Mouse (Mus musculus): ENCODE measurements around the gene Clcn1. TPM values are rescaled to one million over a fixed set of nuclear protein-coding genes. Genes with fewer than 3 reads are reported as not detected.

The Clcn1 gene
- total RNA-seq, 2 experiments from 2014 or later, result 153 TPM

DNA sequence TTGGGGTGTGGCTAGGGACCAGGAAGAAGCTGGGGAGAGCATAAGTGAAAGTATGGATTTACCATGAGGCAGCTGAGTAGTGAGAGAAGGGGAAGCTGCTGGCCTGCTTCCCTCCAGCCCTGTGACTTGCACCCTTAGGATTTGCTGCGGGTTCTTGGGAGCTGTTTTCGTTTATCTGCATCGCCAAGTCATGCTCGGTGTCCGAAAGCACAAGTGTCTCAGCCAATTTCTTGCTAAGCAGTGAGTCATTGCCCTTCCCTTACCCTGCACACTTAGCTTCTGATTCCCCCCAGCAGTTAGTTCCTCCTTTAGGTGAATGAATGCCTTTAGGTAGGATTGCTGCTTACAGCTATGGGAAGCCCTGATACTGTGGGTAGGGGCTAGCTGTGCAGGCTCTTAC lies 12.9 kb downstream of the Clcn1 start:
- DNase-seq (ENCODE audit: low spot score), result no peak

GRCm38 (mm10) chr6:42309816-42310378 lies 23.4 kb downstream of the Clcn1 start:
- DNase-seq (ENCODE audit: low spot score), result no peak

GRCm38 (mm10) chr6:42310427-42311053 lies 24.1 kb downstream of the Clcn1 start:
- no peak for DNase-seq (ENCODE audit: low spot score)

- DNase-seq (ENCODE audit: low spot score), result no peak
Measured at GRCm38 (mm10) chr6:42318293-42318692, 31.8 kb downstream of the Clcn1 start.

DNA sequence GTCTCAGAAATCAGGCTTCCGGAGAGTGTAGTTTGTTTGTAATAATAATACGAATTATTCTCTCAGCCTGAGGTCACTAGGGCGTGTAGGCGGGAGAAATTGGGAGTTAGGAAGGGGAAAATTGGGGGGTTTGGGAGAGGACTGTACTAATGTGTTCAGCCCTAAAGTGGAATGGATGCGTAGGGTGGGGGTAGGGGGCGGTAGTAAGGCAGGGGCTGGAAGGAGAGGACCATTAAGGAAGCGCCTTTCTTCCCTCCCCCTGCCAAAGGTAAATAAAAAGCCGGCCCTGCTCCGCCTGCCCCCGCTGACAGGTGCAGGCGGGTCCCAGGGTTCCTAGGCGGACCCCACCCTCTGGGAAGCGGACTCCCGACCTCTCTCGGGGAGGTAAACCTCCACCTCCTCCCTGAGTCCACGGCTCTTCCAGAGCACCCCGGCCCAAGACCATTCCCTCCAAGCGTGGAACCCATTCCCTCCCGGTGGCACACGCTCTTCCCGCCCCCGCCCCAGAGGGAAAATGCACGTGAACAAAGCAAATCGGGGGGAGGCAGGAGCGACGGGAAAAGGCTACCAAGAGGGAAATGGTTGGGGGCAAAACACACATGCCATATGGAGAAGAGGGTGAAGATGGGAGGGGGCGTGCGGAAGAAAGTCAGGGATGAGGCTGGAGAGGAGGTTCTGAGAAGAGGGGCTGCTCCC lies 37.0 kb downstream of the Clcn1 start:
- DNase-seq (ENCODE audit: low spot score), result no peak

DNA sequence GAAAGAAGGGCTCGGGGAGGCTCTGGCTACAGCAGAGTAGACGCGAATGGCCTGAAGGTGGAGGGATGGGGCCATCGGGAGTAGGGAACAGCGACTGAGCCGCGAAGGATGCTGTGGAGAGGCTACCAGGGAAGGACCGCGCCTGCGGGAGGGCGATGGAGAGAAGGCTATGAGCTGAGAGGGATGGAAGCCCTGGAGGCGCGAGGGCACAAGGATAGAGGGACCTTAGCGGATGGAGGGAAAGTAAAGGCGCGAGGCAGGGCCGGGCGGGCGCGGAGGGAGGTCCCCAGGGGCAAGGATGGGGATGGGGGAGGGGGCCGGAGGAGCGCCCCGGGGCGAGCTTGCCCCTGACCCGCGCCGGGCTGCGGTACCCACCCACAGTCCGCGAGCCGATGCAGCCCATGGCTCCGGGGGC lies 37.6 kb downstream of the Clcn1 start:
- DNase-seq (ENCODE audit: low spot score), result no peak

- no peak for DNase-seq (ENCODE audit: low spot score)
Measured at GRCm38 (mm10) chr6:42324482-42325267, 38.2 kb downstream of the Clcn1 start, which contains the start of gene Fam131b. Gene Fam131b, minus strand, starts transcription at chr6:42324643.

DNA sequence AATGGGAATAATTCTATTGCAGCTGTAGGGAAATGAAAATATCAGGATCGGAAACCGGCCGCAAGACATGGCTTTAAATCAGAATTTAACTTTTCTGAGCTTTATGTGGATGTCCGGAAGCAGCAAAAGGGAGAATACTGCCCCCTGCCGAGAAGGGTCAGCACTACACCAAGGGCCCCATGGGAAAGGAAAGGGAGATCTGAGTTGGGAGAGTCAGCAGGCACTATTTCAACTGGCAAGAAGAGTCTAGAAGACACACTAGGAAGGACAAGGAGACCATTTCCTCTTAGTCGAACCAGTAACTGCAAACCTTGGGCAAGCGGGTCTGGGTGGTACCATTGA lies 38.8 kb downstream of the Clcn1 start:
- DNase-seq (ENCODE audit: low spot score), result peak; percentile 85

GRCm38 (mm10) chr6:42326509-42326908 lies 40.0 kb downstream of the Clcn1 start:
- no peak for DNase-seq (ENCODE audit: low spot score)

DNA sequence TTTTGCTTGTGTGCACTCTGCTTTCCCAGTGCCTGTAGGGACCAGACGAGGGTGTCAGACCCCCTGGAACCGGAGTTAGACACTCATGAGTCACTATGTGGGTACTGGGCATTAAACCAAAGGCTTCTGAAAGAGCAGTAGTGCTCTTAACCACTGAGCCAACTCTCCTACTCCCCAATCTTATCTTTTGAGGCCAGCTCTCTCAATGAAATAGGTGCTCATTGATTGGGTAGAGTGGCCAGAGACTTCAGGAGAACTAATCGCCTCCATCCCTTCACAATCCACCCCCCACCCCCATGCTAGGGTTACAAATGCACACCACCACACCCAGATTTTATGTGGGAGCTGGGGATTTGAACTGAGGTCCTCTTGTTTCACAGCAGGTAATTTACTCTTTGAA lies 42.3 kb downstream of the Clcn1 start:
- no peak for DNase-seq (ENCODE audit: low spot score)

- DNase-seq (ENCODE audit: low spot score), result no peak
Measured at GRCm38 (mm10) chr6:42330216-42330615, 43.7 kb downstream of the Clcn1 start.

DNA sequence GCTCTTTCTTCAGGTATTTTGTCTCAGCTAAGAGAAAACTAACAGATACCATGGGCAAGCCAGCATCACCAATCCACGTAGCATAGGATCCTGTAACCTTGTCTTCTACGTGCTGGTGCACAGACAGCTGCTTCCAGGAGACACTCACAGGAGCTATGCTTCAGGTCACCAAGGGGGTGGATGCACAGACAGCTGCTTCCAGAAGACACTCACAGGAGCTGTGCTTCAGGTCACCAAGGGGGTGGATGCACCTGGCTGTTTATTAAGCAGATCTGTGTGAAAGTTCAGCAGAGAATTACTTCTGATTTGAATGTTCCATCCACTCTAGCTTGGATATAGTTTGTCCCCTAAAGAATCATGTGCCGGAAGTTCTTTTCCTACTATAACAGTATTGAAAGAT lies 44.5 kb downstream of the Clcn1 start:
- no peak for DNase-seq (ENCODE audit: low spot score)

GRCm38 (mm10) chr6:42339189-42339588 lies 52.7 kb downstream of the Clcn1 start:
- DNase-seq (ENCODE audit: low spot score), result no peak

DNA sequence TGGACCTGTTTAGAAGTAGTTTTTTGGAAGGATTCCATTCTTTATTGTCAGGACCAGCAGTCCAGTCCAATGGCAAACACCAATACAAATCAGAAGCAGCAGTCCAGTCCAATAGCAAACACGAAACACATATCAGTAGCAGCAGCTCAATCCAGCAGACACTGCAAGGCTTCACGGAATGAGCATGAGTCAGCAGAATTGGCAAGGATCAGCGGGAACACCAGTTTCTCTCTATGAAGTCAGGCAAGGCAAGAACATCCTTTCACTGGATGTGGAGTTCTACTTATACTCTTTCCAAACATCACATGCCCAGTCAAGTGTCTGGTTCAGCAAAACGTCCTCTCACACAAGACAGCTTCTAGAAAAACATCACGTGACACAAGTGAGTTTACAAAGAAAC lies 53.5 kb downstream of the Clcn1 start:
- DNase-seq (ENCODE audit: low spot score), result no peak

DNA sequence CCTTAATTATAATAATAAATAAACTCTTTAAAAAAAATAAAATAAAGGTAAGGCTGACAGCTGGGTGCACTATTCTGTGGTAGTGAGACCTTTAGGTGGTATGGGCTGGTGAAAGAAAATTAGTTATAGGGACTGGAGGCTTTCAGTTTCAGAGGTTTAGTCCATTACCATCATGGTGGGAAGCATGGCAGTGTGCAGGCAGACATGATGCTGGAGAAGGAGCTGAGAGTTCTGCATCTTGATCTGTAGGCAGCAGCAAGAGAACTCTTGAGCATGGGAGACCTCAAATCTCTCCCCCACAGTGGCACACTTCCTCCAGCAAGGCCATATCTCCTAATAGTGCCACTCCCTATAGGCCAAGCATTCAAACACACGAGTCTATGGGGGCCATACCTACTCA lies 55.7 kb downstream of the Clcn1 start:
- no peak for DNase-seq (ENCODE audit: low spot score)

GRCm38 (mm10) chr6:42343361-42344120 lies 57.1 kb downstream of the Clcn1 start:
- no peak for DNase-seq (ENCODE audit: low spot score)

- DNase-seq (ENCODE audit: low spot score), result no peak
Measured at GRCm38 (mm10) chr6:42344255-42344654, 57.8 kb downstream of the Clcn1 start.

DNA sequence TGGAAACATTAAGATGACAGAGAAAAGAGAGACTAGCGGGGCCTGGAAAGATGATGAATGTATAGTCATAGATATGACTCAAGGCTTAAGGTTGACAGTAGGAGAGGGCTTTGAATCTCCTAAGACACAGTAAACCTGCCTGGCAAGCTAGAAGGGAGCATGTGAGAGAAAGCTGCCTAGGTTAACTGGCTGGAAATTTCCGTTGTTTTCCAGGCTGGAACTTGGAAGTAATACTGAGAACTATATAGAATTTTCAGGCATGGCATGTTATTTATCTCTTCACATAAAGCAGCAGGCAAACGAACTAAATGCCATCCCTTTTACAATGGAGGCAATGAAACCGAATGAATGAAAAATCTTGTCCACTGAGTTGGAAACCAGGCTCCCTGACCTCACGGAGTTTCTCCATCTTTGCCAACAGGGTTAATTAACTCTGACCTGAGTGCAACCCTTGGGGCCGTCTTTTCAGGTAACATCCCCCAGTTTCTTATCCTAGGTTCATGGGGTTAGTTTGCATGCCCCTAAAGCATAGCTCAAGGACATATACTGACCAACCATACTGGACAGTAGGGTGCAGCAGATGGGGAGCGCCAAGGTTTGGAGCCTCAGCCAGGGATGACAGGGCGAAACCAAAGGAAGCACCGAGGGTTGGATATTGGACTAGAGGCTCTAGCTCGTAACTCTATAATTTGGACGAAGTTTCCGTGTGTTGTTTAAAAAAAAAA lies 62.0 kb downstream of the Clcn1 start:
- DNase-seq (ENCODE audit: low spot score), result no peak

GRCm38 (mm10) chr6:42349006-42349425 lies 62.5 kb downstream of the Clcn1 start:
- peak; percentile 84 for DNase-seq (ENCODE audit: low spot score)

GRCm38 (mm10) chr6:42349426-42350020 lies 63.0 kb downstream of the Clcn1 start, which contains the start of gene Zyx:
Gene Zyx, plus strand, starts transcription at chr6:42349630.
- DNase-seq (ENCODE audit: low spot score), result peak; percentile 93
